ENCODE assay signal across 22 mouse cellular contexts in genomic region chr13:112192192-112192905, GRCm38 (mm10).
A peak's percentile ranks its signal among the peaks of the same experiment; 100 is the strongest.
DNase-seq lines count a peak whose midpoint lies in the region; ATAC-seq and TF ChIP-seq lines count a peak whose summit lies in the region.
"Had no signal": no experiment of that assay in that cellular context is flagged by ENCODE, and none has a peak within 500 bp of the region (broad histone marks: within the 10 kb centered on the region; RNA-seq: fewer than 3 reads in every experiment).

No protein-coding gene starts in this region.

- H3K9ac ChIP-seq in liver, embryonic 16.5 days (ENCODE audit: low read depth, low read length): no peak overlapping the region
- H3K9ac ChIP-seq in liver, embryonic 11.5 days (ENCODE audit: low read depth, low read length): no peak overlapping the region
- H3K9ac ChIP-seq in midbrain, embryonic 11.5 days (ENCODE audit: low read length): no peak overlapping the region
- H3K9ac ChIP-seq in midbrain, postnatal 0 days (replicated peaks; ENCODE audit: low read length, poor library complexity, severe bottlenecking): no peak overlapping the region
- H3K9ac ChIP-seq: embryonic facial prominence, embryonic 15.5 days; forebrain, embryonic 15.5 days; kidney, embryonic 15.5 days; limb, embryonic 13.5 days; neural tube, embryonic 15.5 days had no signal

- ATAC-seq in liver, embryonic 16.5 days (ENCODE audit: low read depth): 0 out of 2 replicates have a peak, but pooled peaks have one; percentile 47
- no peak for ATAC-seq in liver, embryonic 11.5 days (replicated peaks; ENCODE audit: low FRiP score)
- ATAC-seq in midbrain, embryonic 11.5 days (ENCODE audit: low FRiP score): no peak
- no peak for ATAC-seq in midbrain, postnatal 0 days (ENCODE audit: low FRiP score)
- ATAC-seq: forebrain, embryonic 15.5 days; hindbrain, embryonic 16.5 days had no signal

- TF ChIP-seq CTCF in midbrain, postnatal 0 days (IDR thresholded peaks at IDR 0.05): no peak

- no peaks in the 10 kb centered on the region for H3K27me3 ChIP-seq in liver, embryonic 16.5 days (ENCODE audit: control insufficient read depth, insufficient read depth, low read depth, low read length)
- H3K27me3 ChIP-seq in liver, embryonic 11.5 days (replicated peaks; ENCODE audit: control insufficient read depth, insufficient read depth, low read length): no peaks in the 10 kb centered on the region
- H3K27me3 ChIP-seq in midbrain, embryonic 11.5 days (ENCODE audit: control insufficient read depth, insufficient read depth, low read length): no peaks in the 10 kb centered on the region; the same call in 1 of the 2 replicates
- H3K27me3 ChIP-seq in midbrain, postnatal 0 days (ENCODE audit: insufficient read depth, low read length): peaks cover 3% of the 10 kb centered on the region; the same call in 1 of the 2 replicates
- H3K27me3 ChIP-seq: embryonic facial prominence, embryonic 15.5 days; kidney, embryonic 15.5 days; limb, embryonic 13.5 days; neural tube, embryonic 15.5 days had no signal

- H3K4me1 ChIP-seq in liver, embryonic 16.5 days (ENCODE audit: control insufficient read depth, low read depth, low read length): no peaks in the 10 kb centered on the region
- peaks cover 2% of the 10 kb centered on the region for H3K4me1 ChIP-seq in liver, embryonic 11.5 days (replicated peaks; ENCODE audit: control insufficient read depth, insufficient read depth, low read length)
- H3K4me1 ChIP-seq in midbrain, embryonic 11.5 days (ENCODE audit: control insufficient read depth, insufficient read depth, low read length): no peaks in the 10 kb centered on the region; the same call in 1 of the 2 replicates
- H3K4me1 ChIP-seq in midbrain, postnatal 0 days (ENCODE audit: insufficient read depth, low read length): 0 out of 2 replicates have a peak, but pooled peaks cover 2% of the 10 kb centered on the region

- no peaks in the 10 kb centered on the region for H3K9me3 ChIP-seq in liver, embryonic 16.5 days (replicated peaks; ENCODE audit: control insufficient read depth, low read length)
- H3K9me3 ChIP-seq in liver, embryonic 11.5 days (ENCODE audit: control insufficient read depth, low read length): no peaks in the 10 kb centered on the region
- H3K9me3 ChIP-seq in midbrain, embryonic 11.5 days (ENCODE audit: control insufficient read depth, low read length): no peaks in the 10 kb centered on the region
- H3K9me3 ChIP-seq in midbrain, postnatal 0 days (ENCODE audit: low read length): no peaks in the 10 kb centered on the region
- H3K9me3 ChIP-seq: embryonic facial prominence, embryonic 15.5 days; forebrain, embryonic 15.5 days; heart, embryonic 10.5 days; kidney, embryonic 15.5 days; limb, embryonic 13.5 days; neural tube, embryonic 15.5 days had no signal

- H3K4me2 ChIP-seq in liver, embryonic 16.5 days (ENCODE audit: low read depth, low read length): no peak overlapping the region
- H3K4me2 ChIP-seq in liver, embryonic 11.5 days: no peak overlapping the region
- no peak overlapping the region for H3K4me2 ChIP-seq in midbrain, embryonic 11.5 days
- no peak overlapping the region for H3K4me2 ChIP-seq in midbrain, postnatal 0 days (ENCODE audit: low read depth, low read length, poor library complexity, severe bottlenecking)
- H3K4me2 ChIP-seq: embryonic facial prominence, embryonic 15.5 days; forebrain, embryonic 15.5 days; kidney, embryonic 15.5 days; limb, embryonic 13.5 days; neural tube, embryonic 15.5 days had no signal

- no peak overlapping the region for H3K4me3 ChIP-seq in liver, embryonic 16.5 days (ENCODE audit: low read depth, low read length)
- no peak overlapping the region for H3K4me3 ChIP-seq in liver, embryonic 11.5 days (ENCODE audit: low read depth, low read length)
- no peak overlapping the region for H3K4me3 ChIP-seq in midbrain, embryonic 11.5 days (ENCODE audit: low read depth, low read length)
- no peak overlapping the region for H3K4me3 ChIP-seq in midbrain, postnatal 0 days (ENCODE audit: low read depth, low read length)
- H3K4me3 ChIP-seq: embryonic facial prominence, embryonic 15.5 days; forebrain, embryonic 15.5 days; heart, embryonic 10.5 days; kidney, embryonic 15.5 days; limb, embryonic 13.5 days; neural tube, embryonic 15.5 days had no signal

- H3K36me3 ChIP-seq in liver, embryonic 16.5 days (ENCODE audit: control insufficient read depth, insufficient read depth): no peaks in the 10 kb centered on the region
- H3K36me3 ChIP-seq in liver, embryonic 11.5 days (ENCODE audit: control insufficient read depth, insufficient read depth, low read length): no peaks in the 10 kb centered on the region
- H3K36me3 ChIP-seq in midbrain, embryonic 11.5 days (ENCODE audit: control insufficient read depth, insufficient read depth, low read length): no peaks in the 10 kb centered on the region
- H3K36me3 ChIP-seq in midbrain, postnatal 0 days (ENCODE audit: insufficient read depth, low read length): no peaks in the 10 kb centered on the region
- H3K36me3 ChIP-seq: embryonic facial prominence, embryonic 15.5 days; forebrain, embryonic 15.5 days; heart, embryonic 10.5 days; kidney, embryonic 15.5 days; limb, embryonic 13.5 days; neural tube, embryonic 15.5 days had no signal

- DNase-seq in adrenal gland, adult 2 months: peak; percentile 48
- no peak for DNase-seq in adrenal gland, postnatal 25 days
- no peak for DNase-seq in liver, embryonic 11.5 days (ENCODE audit: low spot score)
- DNase-seq in midbrain, embryonic 11.5 days (ENCODE audit: low spot score, missing footprints): peak; percentile 75
- no peak for DNase-seq in midbrain, postnatal 0 days (ENCODE audit: low spot score)
- peak; percentile 68 for DNase-seq in yolk sac, embryonic 10.5 days (ENCODE audit: low spot score)
- no peak for DNase-seq in Muller cell, postnatal 12 days (ENCODE audit: inconsistent ontology term)
- DNase-seq: cerebellum, adult 11 months; cerebellum, adult 9-11 months; kidney, adult 11 months; kidney, postnatal 4 days; right cerebral cortex, adult 18-20 months; right cerebral cortex, postnatal 4 days; thymus, adult 2 months had no signal

- WGBS in liver, embryonic 16.5 days (ENCODE audit: insufficient replicate concordance): 48% methylated on average over 9 of the region's 9 CpGs
- WGBS in liver, embryonic 11.5 days: 51% methylated on average over 9 of the region's 9 CpGs
- 50% methylated on average over 9 of the region's 9 CpGs for WGBS in midbrain, embryonic 11.5 days
- WGBS in midbrain, postnatal 0 days: 43% methylated on average over 9 of the region's 9 CpGs

- no peak overlapping the region for H3K27ac ChIP-seq in liver, embryonic 16.5 days (ENCODE audit: low read length)
- H3K27ac ChIP-seq in liver, embryonic 11.5 days (ENCODE audit: low read depth, low read length): no peak overlapping the region
- H3K27ac ChIP-seq in midbrain, embryonic 11.5 days (ENCODE audit: low read depth, low read length): no peak overlapping the region
- H3K27ac ChIP-seq in midbrain, postnatal 0 days (ENCODE audit: low read depth, low read length): no peak overlapping the region
- H3K27ac ChIP-seq: embryonic facial prominence, embryonic 15.5 days; forebrain, embryonic 15.5 days; heart, embryonic 10.5 days; kidney, embryonic 15.5 days; limb, embryonic 13.5 days; neural tube, embryonic 15.5 days had no signal

Comparison
In these comparisons a context has a peak if more than half of its experiments do, and no peak if none do; other contexts are left out.
1. DNase-seq: peak in adrenal gland, adult 2 months (single experiment), midbrain, embryonic 11.5 days (single experiment) and yolk sac, embryonic 10.5 days (single experiment); none in adrenal gland, postnatal 25 days (single experiment), liver, embryonic 11.5 days (single experiment), midbrain, postnatal 0 days (single experiment) and Muller cell, postnatal 12 days (single experiment).